Mouse (Mus musculus): ENCODE results near the gene Tpra1. TPM values are rescaled to one million over a fixed set of nuclear protein-coding genes. Genes with fewer than 3 reads are reported as not detected.

Tpra1 gene
- total RNA-seq (2021) = 100 to 1,000 TPM in 1 of 2 experiments, 10 to 100 TPM in 1; 87.0 to 108 TPM
- polyA plus RNA-seq (2012; rRNA removed) = 578 and 603 TPM in 2 replicates
- long read RNA-seq, transcript Tpra1-201 (12 exons, 1,820 nt) = major isoform, 35 of 68 reads
- long read RNA-seq, partial matches to known transcripts = 14 of 68 reads
- long read RNA-seq, other reads (novel, unspliced or antisense) = 18 of 68 reads

GRCm38 (mm10) chr6:88901947-88902820 is at the start of gene Tpra1:
Tpra1 (plus strand) TSS chr6:88902251.
- peak; percentile 97 for DNase-seq

- DNase-seq = no peak
Observed at GRCm38 (mm10) chr6:88854509-88854908, 47.5 kb upstream of the Tpra1 start.

GRCm38 (mm10) chr6:88855636-88856035 is 46.4 kb upstream of the Tpra1 start:
- peak; percentile 49 for DNase-seq

GRCm38 (mm10) chr6:88857249-88857648 is 44.8 kb upstream of the Tpra1 start:
- DNase-seq = peak; percentile 64

- no peak for DNase-seq
Observed at GRCm38 (mm10) chr6:88857830-88858229, 44.2 kb upstream of the Tpra1 start.

GRCm38 (mm10) chr6:88858341-88858740 is 43.7 kb upstream of the Tpra1 start:
- DNase-seq = no peak

- peak; percentile 72 for DNase-seq
Observed at GRCm38 (mm10) chr6:88860914-88861313, 41.1 kb upstream of the Tpra1 start.

- no peak for DNase-seq
Observed at GRCm38 (mm10) chr6:88865704-88866103, 36.3 kb upstream of the Tpra1 start.

- DNase-seq = peak; percentile 73
Observed at GRCm38 (mm10) chr6:88869459-88869858, 32.6 kb upstream of the Tpra1 start.

- no peak for DNase-seq
Observed at GRCm38 (mm10) chr6:88870594-88870993, 31.5 kb upstream of the Tpra1 start.

- no peak for DNase-seq
Observed at GRCm38 (mm10) chr6:88871546-88871945, 30.5 kb upstream of the Tpra1 start.

- no peak for DNase-seq
Observed at GRCm38 (mm10) chr6:88872811-88873210, 29.2 kb upstream of the Tpra1 start.

- peak; percentile 25 for DNase-seq
Observed at GRCm38 (mm10) chr6:88873965-88874867, 27.8 kb upstream of the Tpra1 start.

GRCm38 (mm10) chr6:88874868-88875508 is 27.1 kb upstream of the Tpra1 start, which contains the start of gene Podxl2:
Podxl2 (minus strand) TSS chr6:88875044.
- peak; percentile 90 for DNase-seq

GRCm38 (mm10) chr6:88879471-88879870 is 22.6 kb upstream of the Tpra1 start:
- DNase-seq = no peak

GRCm38 (mm10) chr6:88881334-88881733 is 20.7 kb upstream of the Tpra1 start:
- no peak for DNase-seq

- DNase-seq = no peak
Observed at GRCm38 (mm10) chr6:88884195-88884594, 17.9 kb upstream of the Tpra1 start.

- no peak for DNase-seq
Observed at GRCm38 (mm10) chr6:88884690-88885089, 17.4 kb upstream of the Tpra1 start.

- DNase-seq = no peak
Observed at GRCm38 (mm10) chr6:88885644-88886416, 16.2 kb upstream of the Tpra1 start.

- DNase-seq = no peak
Observed at GRCm38 (mm10) chr6:88886417-88886967, 15.6 kb upstream of the Tpra1 start.

Measured in adrenal gland, adult 2 months (tissue).